Mouse (Mus musculus): Measurements from ENCODE around the gene Orc2.

GRCm38 (mm10) chr1:58475662-58476061, 29.2 kb downstream of the Orc2 start:
- TF ChIP-seq CTCF (IDR thresholded peaks at IDR 0.05; ENCODE audit: low read depth) = no peak
- TF ChIP-seq EP300 (IDR thresholded peaks at IDR 0.05; ENCODE audit: low read depth) = no peak
